Mouse (Mus musculus) olfactory bulb, adult 2 months (tissue): ENCODE results near the gene Gemin7. TPM values are rescaled to one million over a fixed set of nuclear protein-coding genes. Genes with fewer than 3 reads are reported as not detected.

Source experiments
- H3K27ac ChIP-seq: fragments of 200-500 bp; 2 replicates; pipeline ENCODE4 v1.5.1; 2012; ENCODE audit warnings: low read depth, low read length; ENCODE audit not compliant: insufficient read depth
- H3K4me1 ChIP-seq: fragments of 200-500 bp; 2 replicates; pipeline ENCODE4 v1.6.1; 2012; ENCODE audit warnings: low read length; ENCODE audit not compliant: control insufficient read depth, insufficient read depth
- H3K4me3 ChIP-seq: fragments of 200-500 bp; 2 replicates; pipeline ENCODE4 v1.5.1; 2012; ENCODE audit warnings: mild to moderate bottlenecking, low read depth, low read length, moderate library complexity; ENCODE audit not compliant: insufficient read depth
- CTCF ChIP-seq: fragments of 200-500 bp; IDR thresholded peaks from 2 replicates; pipeline ENCODE4 v1.5.1; 2012; ENCODE audit warnings: low read depth, mild to moderate bottlenecking, low read length, moderate library complexity; ENCODE audit not compliant: insufficient read depth
- POLR2A ChIP-seq: fragments of 200-500 bp; IDR thresholded peaks from 2 replicates; pipeline ENCODE4 v1.6.1; 2012; ENCODE audit warnings: mild to moderate bottlenecking, low read depth, low read length, moderate library complexity; ENCODE audit not compliant: insufficient read depth
- WGBS: fragments of 180-500 bp; shearing (Covaris S2); methylation state at CpG from one replicate; pipeline ENCODE4 v1.1.7; 2018; 5-methylcytosine and 5-hydroxymethylcytosine counted together
- polyA plus RNA-seq: library from polyadenylated mRNA; stranded (reverse); fragments of >200 nt; gene quantifications from 2 replicates; pipeline ENCODE4 v1.2.4, GENCODE M21; 2012; ENCODE audit warnings: low replicate concordance; ENCODE audit not compliant: missing spikeins, insufficient read depth, insufficient read length

Gene Gemin7
- polyA plus RNA-seq, 1 experiment: not detected

DNA sequence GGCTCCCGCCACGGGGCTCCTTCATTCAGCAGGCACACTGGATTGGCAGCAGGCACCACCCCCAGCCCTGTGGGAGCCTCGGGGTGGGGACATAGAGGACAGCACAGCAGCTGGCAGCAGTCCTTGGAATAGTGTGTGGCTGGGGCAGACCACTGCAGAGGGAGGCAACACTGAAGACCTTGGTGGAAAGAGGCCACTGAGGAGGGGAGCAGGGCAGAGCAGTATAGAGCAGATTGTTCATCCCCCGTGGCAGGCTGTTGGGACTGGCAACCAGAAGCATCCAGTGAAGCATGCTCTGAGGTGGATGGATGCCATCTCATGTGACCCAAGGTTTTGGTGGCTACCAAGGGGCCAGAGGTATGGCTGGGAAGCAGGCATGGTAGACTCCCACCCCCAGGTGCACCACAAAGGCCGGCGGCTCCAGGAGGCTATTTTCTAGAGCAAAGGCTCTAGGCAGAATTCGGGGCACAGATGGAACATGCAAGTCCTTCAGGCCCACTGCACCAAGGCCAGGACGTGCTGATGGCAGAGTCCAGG lies 35.2 kb downstream of the Gemin7 start:
- Histone ChIP-seq H3K4me1 (peaks cover 39% of the 10 kb centered on the region), H3K27ac (peak overlapping the region; percentile 52; the same call in 1 of the 2 replicates), H3K4me3 (no peak overlapping the region)
- TF ChIP-seq POLR2A (no peak), CTCF (no peak)
- 29% methylated on average over 8 of the region's 8 CpGs for WGBS

DNA sequence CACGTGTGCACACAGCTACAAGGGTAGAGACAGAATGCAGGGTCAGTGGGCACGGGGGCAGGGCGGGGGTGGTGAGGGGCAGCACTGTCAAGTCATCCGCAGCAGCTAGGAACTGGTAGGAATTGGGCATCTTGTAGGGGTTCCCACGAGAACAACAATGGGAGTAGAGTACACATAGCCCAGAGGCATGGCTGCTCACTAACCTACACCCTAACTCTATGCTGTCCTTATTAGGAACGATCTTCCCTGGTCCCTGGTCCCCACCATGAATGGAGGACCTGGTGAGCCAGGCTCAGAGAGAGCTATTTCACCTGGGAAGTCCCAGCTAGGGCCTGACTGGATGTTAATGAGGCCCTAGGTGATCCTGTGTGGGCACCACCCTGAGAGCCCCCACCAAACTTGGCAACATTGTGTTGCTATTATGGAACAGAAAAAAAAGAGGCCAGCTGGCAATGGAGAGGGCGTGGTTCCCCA lies 35.7 kb downstream of the Gemin7 start:
- peaks cover 40% of the 10 kb centered on the region for H3K4me1 ChIP-seq
- TF ChIP-seq POLR2A (no peak), CTCF (no peak)
- H3K4me3 ChIP-seq: no peak overlapping the region
- WGBS: 40% methylated on average over 7 of the region's 7 CpGs
- no peak overlapping the region for H3K27ac ChIP-seq

DNA sequence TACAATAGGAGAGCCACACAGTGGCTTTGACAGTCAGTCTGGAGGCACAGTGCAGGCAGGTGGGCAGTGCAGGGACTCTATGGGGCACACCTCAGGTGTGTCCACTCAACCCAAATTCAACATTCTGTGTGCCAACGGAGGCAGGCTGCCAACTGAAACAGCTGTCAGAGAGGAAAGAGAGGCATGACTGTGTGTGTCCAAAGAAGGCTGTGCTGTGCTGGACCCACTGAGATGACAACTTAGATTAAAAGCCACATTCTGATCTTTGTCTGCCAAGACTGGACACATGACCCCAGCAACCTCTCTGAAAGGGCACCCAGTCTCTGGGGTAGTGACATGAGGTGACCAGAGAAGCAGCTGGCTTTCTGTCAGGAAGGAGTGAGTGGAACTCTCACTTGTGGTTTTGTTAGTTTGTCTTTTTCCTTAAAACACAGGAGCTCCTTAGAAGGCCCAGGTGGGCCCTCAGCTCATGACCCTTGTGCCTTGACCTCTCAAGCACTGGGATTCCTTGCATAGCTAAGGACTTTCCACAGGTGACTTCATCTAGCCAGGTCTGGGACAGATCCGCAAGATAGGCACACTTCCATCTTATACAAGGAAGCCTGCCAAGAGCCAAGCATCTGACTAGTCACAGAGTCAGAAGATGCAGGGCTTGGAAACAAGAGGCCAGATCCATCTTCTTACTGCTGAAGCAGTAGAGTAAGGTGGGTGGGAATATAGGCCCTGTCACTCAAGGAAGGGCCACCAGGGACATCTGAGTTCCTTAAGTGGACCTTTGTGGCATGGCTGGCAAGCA lies 36.4 kb downstream of the Gemin7 start:
- Histone ChIP-seq H3K4me1 (peaks cover 41% of the 10 kb centered on the region), H3K4me3 (no peak overlapping the region), H3K27ac (no peak overlapping the region)
- WGBS: 60% methylated on average over 2 of the region's 2 CpGs
- no peak for TF ChIP-seq CTCF
- TF ChIP-seq POLR2A: no peak

DNA sequence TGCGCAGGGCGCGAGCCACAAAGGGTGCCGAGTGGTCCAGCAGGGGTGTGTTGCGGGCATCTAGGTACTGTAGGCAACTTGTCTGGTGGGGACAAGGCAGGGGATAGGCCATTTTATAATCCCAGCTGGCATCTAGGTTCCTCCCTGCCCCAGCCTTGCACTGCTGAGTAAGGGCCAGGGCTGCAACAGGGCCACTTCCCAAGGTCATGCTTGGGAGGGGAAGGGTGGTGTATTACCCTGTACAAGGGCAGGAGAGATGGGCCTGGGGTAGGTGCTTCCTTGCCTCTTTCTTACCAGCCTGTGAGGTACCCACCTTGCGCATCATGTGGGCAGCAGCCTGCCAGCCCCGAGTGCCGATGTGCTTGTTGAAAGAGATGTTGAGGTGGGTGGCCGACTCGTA lies 42.7 kb downstream of the Gemin7 start:
- H3K4me1 ChIP-seq: peaks cover 11% of the 10 kb centered on the region; the same call in 1 of the 2 replicates
- H3K4me3 ChIP-seq: no peak overlapping the region
- no peak overlapping the region for H3K27ac ChIP-seq
- TF ChIP-seq POLR2A (no peak), CTCF (no peak)
- WGBS: 96% methylated on average over 10 of the region's 10 CpGs

DNA sequence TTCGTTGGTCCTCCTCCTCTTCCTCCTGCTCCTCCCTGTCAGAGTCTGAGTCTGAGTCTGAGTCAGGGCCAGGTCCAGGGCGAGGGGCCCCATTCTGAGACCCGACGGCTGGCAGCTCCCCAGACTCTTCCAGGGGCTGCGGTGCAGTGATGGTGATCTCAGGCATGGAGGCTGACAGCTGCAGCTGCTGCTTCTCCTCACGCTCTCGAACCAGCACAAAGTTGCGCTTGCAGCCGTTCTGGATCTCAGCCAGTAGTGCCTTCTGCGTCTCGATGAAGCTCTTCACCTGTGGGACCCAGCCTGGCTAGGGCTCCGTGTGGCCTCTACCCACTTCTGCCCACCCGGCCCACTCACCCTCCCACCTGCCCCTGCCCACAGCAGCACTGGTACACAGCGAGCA lies 45.2 kb downstream of the Gemin7 start:
- 63% methylated on average over 14 of the region's 14 CpGs for WGBS
- no peak for TF ChIP-seq CTCF
- TF ChIP-seq POLR2A: no peak
- H3K4me1 ChIP-seq: peaks cover 7% of the 10 kb centered on the region; the same call in 1 of the 2 replicates
- no peak overlapping the region for H3K4me3 ChIP-seq
- H3K27ac ChIP-seq: no peak overlapping the region

DNA sequence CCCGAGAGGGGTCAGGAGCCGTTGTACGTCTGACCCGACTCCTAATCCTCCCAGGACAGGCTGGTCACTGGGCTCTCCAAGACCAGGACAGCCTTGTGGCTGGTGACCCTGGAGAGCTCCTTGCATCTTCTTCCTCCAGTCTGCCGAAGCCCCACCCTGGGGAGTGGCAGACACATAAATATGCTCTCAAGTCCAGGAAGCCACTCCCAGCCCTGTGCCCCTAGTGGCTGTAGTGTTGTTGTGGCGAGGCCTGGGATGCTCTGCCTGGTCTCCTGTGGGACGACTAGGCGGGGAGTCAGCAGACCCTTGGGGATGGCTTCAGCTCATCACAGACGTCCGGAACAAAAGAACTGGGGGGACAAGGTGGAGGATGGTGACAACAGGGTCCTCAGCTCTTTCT lies 46.3 kb downstream of the Gemin7 start:
- Histone ChIP-seq H3K27ac (no peak overlapping the region), H3K4me1 (0 out of 2 replicates have a peak, but pooled peaks cover 1% of the 10 kb centered on the region), H3K4me3 (no peak overlapping the region)
- WGBS: 80% methylated on average over 10 of the region's 10 CpGs
- TF ChIP-seq POLR2A: no peak
- TF ChIP-seq CTCF: no peak

DNA sequence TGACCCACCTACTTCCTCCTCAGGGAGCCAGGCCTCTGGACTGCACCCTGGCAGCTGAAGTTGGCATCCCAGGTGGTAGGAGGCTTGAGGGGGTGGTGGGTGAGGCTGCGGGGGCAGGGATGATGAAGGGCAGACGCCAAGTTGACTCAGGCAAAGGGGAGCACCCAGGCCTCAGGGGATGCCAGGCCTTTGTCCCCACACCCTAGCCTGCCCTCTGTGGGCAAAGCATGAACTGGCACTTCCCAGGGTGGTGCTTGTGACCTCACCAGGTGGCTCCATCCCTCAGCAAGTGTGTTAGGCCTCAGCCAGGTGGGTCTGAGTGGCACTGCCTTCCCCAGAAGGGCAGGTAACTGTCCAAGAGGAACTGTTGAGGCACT lies 52.3 kb downstream of the Gemin7 start:
- Histone ChIP-seq H3K27ac (no peak overlapping the region), H3K4me1 (peaks cover 22% of the 10 kb centered on the region), H3K4me3 (no peak overlapping the region)
- WGBS: 73% methylated on average over 2 of the region's 2 CpGs
- TF ChIP-seq POLR2A (no peak), CTCF (no peak)

DNA sequence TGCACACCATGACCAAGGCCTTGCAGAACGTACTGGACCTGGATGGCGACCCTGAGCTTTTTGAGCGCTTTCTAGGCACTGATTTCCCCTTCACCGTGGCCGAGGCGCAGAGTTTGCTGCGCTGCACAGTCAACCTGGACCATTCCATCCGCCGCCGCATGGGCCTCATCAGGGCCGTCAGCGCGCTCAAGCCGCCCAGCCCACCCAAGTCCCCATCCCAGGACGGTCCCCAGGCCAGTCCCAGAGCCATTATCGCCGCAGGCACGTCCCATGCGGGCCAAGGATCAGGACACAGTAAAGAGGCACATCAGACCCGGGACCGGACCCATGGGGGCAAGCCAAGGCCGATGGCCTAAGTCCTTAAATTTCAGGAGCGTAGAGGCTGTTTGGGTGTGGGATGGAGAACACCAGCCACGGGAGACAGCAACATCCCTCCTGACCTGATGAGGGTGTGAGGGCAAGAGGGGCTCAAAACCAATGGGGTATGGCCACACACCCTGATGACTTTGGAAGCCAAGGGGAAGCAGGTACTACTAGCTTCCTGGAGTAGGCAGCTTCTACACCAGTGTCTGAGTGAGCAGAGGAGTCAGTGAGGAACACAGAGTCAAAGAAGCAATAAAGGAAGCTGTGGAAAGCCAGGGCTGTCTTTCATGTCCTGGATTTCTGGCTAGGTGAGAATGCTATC lies 52.8 kb downstream of the Gemin7 start:
- TF ChIP-seq POLR2A: no peak
- TF ChIP-seq CTCF: no peak
- Histone ChIP-seq H3K4me1 (peaks cover 26% of the 10 kb centered on the region), H3K27ac (no peak overlapping the region), H3K4me3 (peak overlapping the region; percentile 42)
- 15% methylated on average over 24 of the region's 24 CpGs for WGBS

DNA sequence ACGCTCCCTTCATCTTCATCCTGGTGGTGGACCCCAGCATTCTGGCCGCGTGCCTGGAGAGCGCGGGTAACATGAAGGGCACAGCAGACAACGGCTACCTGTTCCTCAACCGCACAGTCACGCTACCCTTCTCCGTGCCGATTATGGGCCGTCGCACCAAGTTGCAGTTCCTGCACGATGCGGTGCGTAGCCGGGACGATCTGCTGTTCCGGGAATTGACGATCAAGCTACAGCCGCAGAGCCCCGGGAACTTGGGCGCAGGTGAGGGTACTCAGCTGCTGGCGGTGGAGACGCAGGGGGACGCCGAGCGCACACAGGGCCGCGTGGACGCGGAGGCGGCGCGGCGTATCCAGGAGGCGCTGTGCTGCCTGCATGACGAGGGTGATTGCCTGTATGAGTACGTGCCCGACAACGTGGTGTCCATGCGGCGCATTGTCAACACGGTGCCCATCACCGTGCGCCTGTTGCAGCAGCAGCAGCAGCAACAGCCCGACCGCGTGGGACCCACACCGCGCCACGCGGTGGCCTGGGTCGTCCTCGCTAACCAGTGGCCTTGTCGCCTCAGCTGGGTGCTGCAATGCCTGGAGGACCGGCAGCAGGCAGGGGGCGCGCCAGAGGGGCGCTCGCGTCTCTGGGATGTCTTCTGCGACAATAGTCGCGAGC lies 53.5 kb downstream of the Gemin7 start:
- H3K4me1 ChIP-seq: peaks cover 26% of the 10 kb centered on the region
- peak overlapping the region; percentile 42 for H3K4me3 ChIP-seq
- peak; percentile 44; the same call in 1 of the 2 replicates for TF ChIP-seq CTCF
- TF ChIP-seq POLR2A: no peak
- WGBS: under 1% methylated on average over 64 of the region's 64 CpGs
- no peak overlapping the region for H3K27ac ChIP-seq
